Mouse (Mus musculus) hindbrain, embryonic 16.5 days (tissue): ENCODE measurements around the gene Ptpro. TPM values are rescaled to one million over a fixed set of nuclear protein-coding genes. Genes with fewer than 3 reads are reported as not detected.
A peak's percentile ranks its signal among the peaks of the same experiment; 100 is the strongest.

ENCODE experiments used
- ATAC-seq: fragments of 200-750 bp; cut with Nextera tagmentation; 2 replicates; pipeline ENCODE4 v1.8.0; 2017; ENCODE audit warnings: moderate TSS enrichment, moderate library complexity
- H3K27ac ChIP-seq: fragments of 300-500 bp; sonication (generic); 2 replicates; pipeline ENCODE4 v1.5.1; 2014; ENCODE audit warnings: low read depth, mild to moderate bottlenecking, control low read depth, low read length, moderate library complexity
- H3K27me3 ChIP-seq: fragments of 300-500 bp; sonication (generic); replicated peaks from 2 replicates; pipeline ENCODE4 v1.6.1; 2014; ENCODE audit warnings: low read length; ENCODE audit not compliant: control insufficient read depth, insufficient read depth
- H3K36me3 ChIP-seq: fragments of 300-500 bp; sonication (generic); 2 replicates; pipeline ENCODE4 v1.6.1; 2014; ENCODE audit warnings: mild to moderate bottlenecking, low read length, moderate library complexity, mixed read lengths; ENCODE audit not compliant: control insufficient read depth, insufficient read depth
- H3K4me1 ChIP-seq: fragments of 300-500 bp; sonication (generic); 2 replicates; pipeline ENCODE4 v1.6.1; 2014; ENCODE audit warnings: low read depth, low read length; ENCODE audit not compliant: control insufficient read depth, insufficient read depth
- H3K4me2 ChIP-seq: fragments of 300-500 bp; sonication (generic); 2 replicates; pipeline ENCODE4 v1.6.1; 2014; ENCODE audit warnings: mild to moderate bottlenecking, low read length, control low read depth, moderate library complexity
- H3K4me3 ChIP-seq: fragments of 300-500 bp; sonication (generic); 2 replicates; pipeline ENCODE4 v1.5.1; 2014; ENCODE audit warnings: mild to moderate bottlenecking, low read length, control low read depth, moderate library complexity
- H3K9ac ChIP-seq: fragments of 300-500 bp; sonication (generic); 2 replicates; pipeline ENCODE4 v1.6.1; 2014; ENCODE audit warnings: low read depth, mild to moderate bottlenecking, control low read depth, low read length, moderate library complexity
- H3K9me3 ChIP-seq: fragments of 300-500 bp; sonication (generic); 2 replicates; pipeline ENCODE4 v1.6.1; 2014; ENCODE audit warnings: mild to moderate bottlenecking, low read length, moderate library complexity; ENCODE audit not compliant: control insufficient read depth
- WGBS: fragments of 180-500 bp; shearing (Covaris S2); extraction: QIAGEN DNeasy Blood & Tissue Kit; methylation state at CpG from one replicate; pipeline ENCODE4 v1.1.7; 2014; 5-methylcytosine and 5-hydroxymethylcytosine counted together
- polyA plus RNA-seq: library from polyadenylated mRNA; unstranded; fragments of >200 nt; fragmentation: Nextera tagmentation; extraction: Ambion mirVana; gene quantifications from 2 replicates; pipeline ENCODE4 v1.2.1, GENCODE M21; 2015

The Ptpro gene
- polyA plus RNA-seq, 1 experiment from 2014 or later, result 39.2 TPM

DNA sequence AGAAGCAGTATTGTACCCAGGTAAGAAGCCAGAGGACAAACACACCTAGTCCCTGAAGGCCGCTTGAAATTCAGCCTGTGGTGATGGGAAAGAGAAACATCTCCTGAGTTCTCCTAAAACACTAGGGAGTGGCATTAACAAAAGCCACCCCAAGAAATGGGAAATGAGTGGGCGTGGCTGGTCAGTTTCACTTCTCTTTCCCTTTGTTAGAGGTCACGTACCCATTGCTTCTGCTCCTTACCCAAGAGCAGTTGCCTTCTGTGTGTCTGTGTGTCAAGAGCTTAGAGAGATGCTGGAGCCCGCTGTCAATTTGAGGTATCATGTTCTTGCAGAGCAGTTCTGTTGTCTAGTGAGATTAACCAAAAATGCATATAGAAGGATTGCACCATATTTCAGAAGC is 134.2 kb downstream of the Ptpro start:
- Histone ChIP-seq H3K4me3 (no peak overlapping the region), H3K4me1 (no peaks in the 10 kb centered on the region), H3K27me3 (no peaks in the 10 kb centered on the region), H3K4me2 (no peak overlapping the region), H3K36me3 (peaks cover 5% of the 10 kb centered on the region), H3K9me3 (no peaks in the 10 kb centered on the region), H3K9ac (no peak overlapping the region), H3K27ac (no peak overlapping the region)
- no peak for ATAC-seq
- 89% methylated on average over 4 of the region's 4 CpGs for WGBS

- WGBS, result 57% methylated on average over 4 of the region's 4 CpGs
- H3K36me3 ChIP-seq, result peaks cover 5% of the 10 kb centered on the region
- H3K27me3 ChIP-seq, result no peaks in the 10 kb centered on the region
- no peak overlapping the region for H3K27ac ChIP-seq
- no peak overlapping the region for H3K4me2 ChIP-seq
- no peak overlapping the region for H3K4me3 ChIP-seq
- no peak overlapping the region for H3K9ac ChIP-seq
- H3K9me3 ChIP-seq, result no peaks in the 10 kb centered on the region
- ATAC-seq, result no peak
- no peaks in the 10 kb centered on the region for H3K4me1 ChIP-seq
These were observed 134.8 kb downstream of the Ptpro start for GRCm38 (mm10) chr6:137386935-137387334.

GRCm38 (mm10) chr6:137395075-137395474 is 143.0 kb downstream of the Ptpro start:
- Histone ChIP-seq H3K27me3 (no peaks in the 10 kb centered on the region), H3K36me3 (0 out of 2 replicates have a peak, but pooled peaks cover 2% of the 10 kb centered on the region), H3K27ac (no peak overlapping the region), H3K4me3 (no peak overlapping the region), H3K9ac (no peak overlapping the region), H3K4me2 (no peak overlapping the region), H3K4me1 (no peaks in the 10 kb centered on the region), H3K9me3 (no peaks in the 10 kb centered on the region)
- WGBS, result 74% methylated on average over 7 of the region's 7 CpGs
- no peak for ATAC-seq

GRCm38 (mm10) chr6:137396106-137396793 is 144.1 kb downstream of the Ptpro start:
- no peak overlapping the region for H3K4me2 ChIP-seq
- H3K9ac ChIP-seq, result no peak overlapping the region
- 78% methylated on average over 4 of the region's 4 CpGs for WGBS
- H3K27ac ChIP-seq, result no peak overlapping the region
- H3K4me3 ChIP-seq, result no peak overlapping the region
- no peaks in the 10 kb centered on the region for H3K9me3 ChIP-seq
- no peaks in the 10 kb centered on the region for H3K4me1 ChIP-seq
- H3K27me3 ChIP-seq, result no peaks in the 10 kb centered on the region
- no peak for ATAC-seq
- 0 out of 2 replicates have a peak, but pooled peaks cover 2% of the 10 kb centered on the region for H3K36me3 ChIP-seq

DNA sequence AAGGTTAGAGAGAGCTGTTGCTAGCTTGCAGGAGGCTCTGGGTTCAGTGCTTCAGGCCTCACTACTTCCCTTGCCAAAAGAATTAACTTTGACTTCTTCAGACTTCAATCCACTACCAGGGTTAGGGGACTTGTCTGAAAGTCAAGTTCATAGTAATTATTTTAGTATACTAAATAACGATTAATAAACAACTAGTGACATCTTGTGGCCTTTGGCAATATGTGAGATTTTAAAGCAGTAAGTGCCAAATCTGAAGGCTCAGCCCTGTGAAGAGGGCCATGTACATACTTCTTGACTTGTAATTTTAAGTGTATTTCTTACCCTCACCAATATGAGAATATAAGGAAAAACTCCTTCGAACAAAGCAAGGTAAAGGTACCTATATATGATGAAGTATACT is 145.2 kb downstream of the Ptpro start:
- H3K4me2 ChIP-seq, result no peak overlapping the region
- ATAC-seq, result no peak
- H3K9me3 ChIP-seq, result no peaks in the 10 kb centered on the region
- H3K4me3 ChIP-seq, result no peak overlapping the region
- no peak overlapping the region for H3K27ac ChIP-seq
- H3K36me3 ChIP-seq, result 0 out of 2 replicates have a peak, but pooled peaks cover 2% of the 10 kb centered on the region
- WGBS, result 86% methylated on average over 2 of the region's 2 CpGs
- H3K27me3 ChIP-seq, result no peaks in the 10 kb centered on the region
- no peaks in the 10 kb centered on the region for H3K4me1 ChIP-seq
- no peak overlapping the region for H3K9ac ChIP-seq

DNA sequence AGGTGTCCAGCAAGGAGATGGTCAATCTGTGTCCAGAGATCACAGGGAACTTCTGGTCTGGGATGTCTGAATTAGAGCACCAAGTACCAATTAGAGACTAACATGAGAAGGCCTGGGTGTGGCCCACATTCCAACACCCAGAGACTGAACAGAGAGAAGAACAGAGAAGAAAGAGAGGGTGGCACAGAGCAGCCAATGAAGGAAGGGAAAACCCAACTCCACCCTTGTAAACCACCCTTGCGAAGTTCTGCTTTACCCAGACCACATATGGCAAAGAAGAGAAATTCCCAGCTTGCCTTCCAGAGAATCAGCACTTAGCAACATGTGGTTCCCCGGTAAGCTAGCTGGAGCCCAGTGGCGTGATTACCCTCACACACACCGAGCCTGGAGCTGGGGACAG is 152.1 kb downstream of the Ptpro start:
- Histone ChIP-seq H3K36me3 (peaks cover 6% of the 10 kb centered on the region), H3K4me3 (no peak overlapping the region), H3K9me3 (no peaks in the 10 kb centered on the region), H3K9ac (no peak overlapping the region), H3K4me1 (no peaks in the 10 kb centered on the region), H3K27ac (no peak overlapping the region), H3K27me3 (no peaks in the 10 kb centered on the region), H3K4me2 (no peak overlapping the region)
- no peak for ATAC-seq
- WGBS, result 86% methylated on average over 4 of the region's 4 CpGs

- Histone ChIP-seq H3K9me3 (no peaks in the 10 kb centered on the region), H3K27ac (no peak overlapping the region), H3K4me3 (no peak overlapping the region), H3K27me3 (no peaks in the 10 kb centered on the region), H3K36me3 (peaks cover 6% of the 10 kb centered on the region), H3K4me2 (no peak overlapping the region), H3K4me1 (no peaks in the 10 kb centered on the region), H3K9ac (no peak overlapping the region)
- WGBS, result 89% methylated on average over 2 of the region's 2 CpGs
- no peak for ATAC-seq
These were observed 153.6 kb downstream of the Ptpro start for GRCm38 (mm10) chr6:137405690-137406089.

GRCm38 (mm10) chr6:137410510-137410909 is 158.4 kb downstream of the Ptpro start:
- H3K9ac ChIP-seq, result no peak overlapping the region
- WGBS, result 65% methylated on average over 3 of the region's 3 CpGs
- H3K4me2 ChIP-seq, result no peak overlapping the region
- H3K27ac ChIP-seq, result no peak overlapping the region
- H3K27me3 ChIP-seq, result no peaks in the 10 kb centered on the region
- H3K36me3 ChIP-seq, result peaks cover 6% of the 10 kb centered on the region
- H3K4me1 ChIP-seq, result peaks cover 6% of the 10 kb centered on the region
- no peaks in the 10 kb centered on the region for H3K9me3 ChIP-seq
- no peak overlapping the region for H3K4me3 ChIP-seq
- no peak for ATAC-seq

GRCm38 (mm10) chr6:137411901-137412378 is 159.8 kb downstream of the Ptpro start:
- Histone ChIP-seq H3K4me3 (no peak overlapping the region), H3K27ac (peak overlapping the region; percentile 71), H3K9me3 (no peaks in the 10 kb centered on the region), H3K27me3 (no peaks in the 10 kb centered on the region), H3K9ac (no peak overlapping the region), H3K36me3 (peaks cover 5% of the 10 kb centered on the region), H3K4me1 (peaks cover 6% of the 10 kb centered on the region), H3K4me2 (peak overlapping the region; percentile 5; the same call in 1 of the 2 replicates)
- 17% methylated on average over 2 of the region's 2 CpGs for WGBS
- ATAC-seq, result peak; percentile 77
